Mouse (Mus musculus) limb, embryonic 14.5 days (tissue): ENCODE data around the gene Ski. TPM values are rescaled to one million over a fixed set of nuclear protein-coding genes. Genes with fewer than 3 reads are reported as not detected.

ENCODE experiments used
- ATAC-seq: fragments of 200-750 bp; cut with Nextera tagmentation; 2 replicates; pipeline ENCODE4 v1.8.0; 2017; ENCODE audit warnings: low read depth, moderate number of reproducible peaks, moderate TSS enrichment; ENCODE audit not compliant: low FRiP score
- DNase-seq: peaks from one replicate; pipeline ENCODE4 v3.0.0-alpha.2; 2015; ENCODE audit warnings: low spot score
- H3K27ac ChIP-seq: fragments of 300-500 bp; sonication (generic); replicated peaks from 2 replicates; pipeline ENCODE4 v1.5.1; 2014; ENCODE audit warnings: low read depth, mild to moderate bottlenecking, low read length, moderate library complexity, mixed read lengths
- H3K27me3 ChIP-seq: fragments of 300-500 bp; sonication (generic); 2 replicates; pipeline ENCODE4 v1.6.1; 2014; ENCODE audit warnings: low read length, mixed read lengths; ENCODE audit not compliant: control insufficient read depth, insufficient read depth
- H3K36me3 ChIP-seq: fragments of 300-500 bp; sonication (generic); 2 replicates; pipeline ENCODE4 v1.6.1; 2014; ENCODE audit warnings: mild to moderate bottlenecking, low read length, moderate library complexity, mixed read lengths; ENCODE audit not compliant: control insufficient read depth, insufficient read depth
- H3K4me1 ChIP-seq: fragments of 300-500 bp; sonication (generic); 2 replicates; pipeline ENCODE4 v1.6.1; 2014; ENCODE audit warnings: antibody characterized with exemption, low read length, mixed read lengths; ENCODE audit not compliant: control insufficient read depth, insufficient read depth
- H3K4me2 ChIP-seq: fragments of 300-500 bp; sonication (generic); replicated peaks from 2 replicates; pipeline ENCODE4 v1.6.1; 2014; ENCODE audit warnings: low read depth, mild to moderate bottlenecking, low read length, moderate library complexity; ENCODE audit not compliant: severe bottlenecking
- H3K4me3 ChIP-seq: fragments of 300-500 bp; sonication (generic); replicated peaks from 2 replicates; pipeline ENCODE4 v1.5.1; 2014; ENCODE audit warnings: low read length
- H3K9ac ChIP-seq: fragments of 300-500 bp; sonication (generic); 2 replicates; pipeline ENCODE4 v1.6.1; 2014; ENCODE audit warnings: mild to moderate bottlenecking, low read depth, low read length, moderate library complexity; ENCODE audit not compliant: severe bottlenecking
- H3K9me3 ChIP-seq: fragments of 300-500 bp; sonication (generic); 2 replicates; pipeline ENCODE4 v1.6.1; 2016; ENCODE audit warnings: low read length; ENCODE audit not compliant: control insufficient read depth
- POLR2A ChIP-seq: fragments of 200-500 bp; IDR thresholded peaks from 2 replicates; pipeline ENCODE4 v1.8.0; 2012; ENCODE audit warnings: inconsistent platforms, mild to moderate bottlenecking, moderate library complexity, borderline replicate concordance; ENCODE audit not compliant: insufficient read depth, insufficient read length; ENCODE audit errors: extremely low read depth
- WGBS: fragments of 180-500 bp; shearing (Covaris S2); extraction: QIAGEN DNeasy Blood & Tissue Kit; methylation state at CpG from one replicate; pipeline ENCODE4 v1.1.7; 2014; 5-methylcytosine and 5-hydroxymethylcytosine counted together
- polyA plus RNA-seq, 2 experiments: library from polyadenylated mRNA; depleted of rRNA in 1 of 2; stranded (reverse) in 1 of 2; unstranded in 1 of 2; fragments of >200 nt; fragmentation: Nextera tagmentation in 1 of 2; extraction: Ambion mirVana in 1 of 2; gene quantifications; 2 replicates each; pipeline versions ENCODE4 v1.2.1 to v1.2.3; 2012 to 2014

The Ski gene
- polyA plus RNA-seq, 2 experiments, result 44.0 to 88.7 TPM

DNA sequence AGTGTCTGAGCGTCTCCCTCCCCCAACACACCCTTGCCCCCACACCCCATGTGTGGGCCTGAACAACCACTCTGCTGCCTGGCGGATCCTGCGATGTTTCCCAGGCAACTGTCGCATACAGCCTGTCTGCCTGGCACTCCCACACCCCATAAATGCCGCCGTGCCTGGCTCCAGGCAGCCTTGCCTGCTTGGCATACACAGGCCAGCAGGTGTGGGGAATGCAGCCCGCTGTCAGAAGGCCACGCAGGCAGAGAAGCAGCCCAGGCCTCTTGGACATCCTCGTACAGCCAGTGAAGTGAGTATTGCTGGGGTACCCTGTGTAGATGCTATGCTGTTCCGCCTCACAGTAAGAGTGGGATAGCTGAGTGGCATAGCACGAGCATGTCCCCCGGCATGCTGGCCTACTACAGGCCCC, 24.3 kb upstream of the Ski start:
- no peaks in the 10 kb centered on the region for H3K27me3 ChIP-seq
- peaks cover 34% of the 10 kb centered on the region for H3K4me1 ChIP-seq
- WGBS, result 64% methylated on average over 12 of the region's 12 CpGs
- ATAC-seq (no peak), DNase-seq (no peak)
- H3K36me3 ChIP-seq, result no peaks in the 10 kb centered on the region
- H3K4me3 ChIP-seq, result no peak overlapping the region
- no peak overlapping the region for H3K4me2 ChIP-seq
- TF ChIP-seq POLR2A, result no peak
- H3K9ac ChIP-seq, result peak overlapping the region; percentile 31; the same call in 1 of the 2 replicates
- H3K9me3 ChIP-seq, result no peaks in the 10 kb centered on the region
- no peak overlapping the region for H3K27ac ChIP-seq

- Histone ChIP-seq H3K27me3 (no peaks in the 10 kb centered on the region), H3K9ac (no peak overlapping the region), H3K36me3 (no peaks in the 10 kb centered on the region), H3K4me1 (peaks cover 26% of the 10 kb centered on the region), H3K4me3 (no peak overlapping the region), H3K27ac (no peak overlapping the region), H3K9me3 (no peaks in the 10 kb centered on the region), H3K4me2 (no peak overlapping the region)
- ATAC-seq, result no peak
- no peak for TF ChIP-seq POLR2A
- no peak for DNase-seq
- 53% methylated on average over 6 of the region's 6 CpGs for WGBS
Observed at GRCm38 (mm10) chr4:155245770-155246492, 23.5 kb upstream of the Ski start.

DNA sequence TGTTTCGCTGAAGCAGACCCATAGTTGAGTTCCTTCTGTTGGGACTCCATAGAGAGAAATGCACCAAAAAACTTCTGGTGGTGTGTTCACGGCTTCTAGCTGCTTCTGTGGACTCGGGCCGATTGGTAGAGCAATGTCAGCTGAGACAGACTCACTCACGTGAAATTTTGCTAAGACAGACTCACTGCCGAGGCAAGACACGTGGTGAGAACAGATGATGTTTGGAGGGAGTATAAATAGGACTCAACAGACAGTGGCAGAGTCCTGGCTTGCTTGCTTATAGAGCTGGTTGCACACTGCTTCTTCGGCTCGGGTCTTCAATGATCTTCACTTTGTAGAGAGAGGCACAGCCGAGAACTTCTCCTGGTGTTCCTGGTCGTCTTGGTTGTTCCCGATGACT, 20.8 kb upstream of the Ski start:
- WGBS, result 82% methylated on average over 12 of the region's 12 CpGs
- no peak for DNase-seq
- H3K9me3 ChIP-seq, result no peaks in the 10 kb centered on the region
- H3K9ac ChIP-seq, result no peak overlapping the region
- peaks cover 22% of the 10 kb centered on the region for H3K4me1 ChIP-seq
- no peak for TF ChIP-seq POLR2A
- no peak overlapping the region for H3K4me3 ChIP-seq
- H3K27me3 ChIP-seq, result no peaks in the 10 kb centered on the region
- ATAC-seq, result no peak
- H3K27ac ChIP-seq, result no peak overlapping the region
- no peak overlapping the region for H3K4me2 ChIP-seq
- H3K36me3 ChIP-seq, result no peaks in the 10 kb centered on the region

DNA sequence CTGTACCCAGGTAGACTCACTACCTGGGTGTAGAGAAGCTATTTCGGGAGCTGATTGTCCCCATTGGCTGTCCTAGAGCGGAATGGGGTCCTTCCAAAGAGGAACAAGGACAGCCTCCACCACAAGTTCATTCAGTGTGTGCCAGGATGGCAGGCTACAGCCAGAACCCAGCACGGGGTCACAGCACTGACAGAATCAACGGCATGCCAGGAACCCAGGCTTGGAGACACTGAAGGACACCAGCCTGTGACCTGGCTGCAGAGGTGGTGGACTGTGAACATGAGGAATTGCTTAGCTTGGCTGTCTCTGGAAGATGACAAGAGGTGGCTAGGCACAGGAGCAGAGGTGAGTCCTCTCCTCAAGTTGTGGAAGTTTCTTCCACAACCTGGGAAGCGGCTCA, 19.9 kb upstream of the Ski start:
- Histone ChIP-seq H3K9me3 (no peaks in the 10 kb centered on the region), H3K9ac (no peak overlapping the region), H3K36me3 (no peaks in the 10 kb centered on the region), H3K27ac (no peak overlapping the region), H3K4me3 (no peak overlapping the region), H3K4me1 (peaks cover 31% of the 10 kb centered on the region), H3K4me2 (no peak overlapping the region), H3K27me3 (no peaks in the 10 kb centered on the region)
- DNase-seq (no peak), ATAC-seq (no peak)
- TF ChIP-seq POLR2A, result no peak
- 87% methylated on average over 5 of the region's 5 CpGs for WGBS

- DNase-seq, result no peak
- no peak for TF ChIP-seq POLR2A
- 79% methylated on average over 9 of the region's 9 CpGs for WGBS
- Histone ChIP-seq H3K9me3 (no peaks in the 10 kb centered on the region), H3K4me2 (no peak overlapping the region), H3K36me3 (no peaks in the 10 kb centered on the region), H3K4me3 (no peak overlapping the region), H3K9ac (no peak overlapping the region), H3K27me3 (no peaks in the 10 kb centered on the region), H3K27ac (no peak overlapping the region), H3K4me1 (peaks cover 33% of the 10 kb centered on the region)
- no peak for ATAC-seq
Observed at GRCm38 (mm10) chr4:155241789-155242188, 19.4 kb upstream of the Ski start.
